Mouse (Mus musculus) liver, embryonic 16.5 days (tissue): ENCODE results near the gene Fyb2. TPM values are rescaled to one million over a fixed set of nuclear protein-coding genes. Genes with fewer than 3 reads are reported as not detected.

ENCODE experiments used
- ATAC-seq: fragments of 200-750 bp; cut with Nextera tagmentation; 2 replicates; pipeline ENCODE4 v1.8.0; 2017; ENCODE audit warnings: low read depth, mild to moderate bottlenecking, moderate number of reproducible peaks, moderate library complexity
- H3K27ac ChIP-seq: fragments of 300-500 bp; sonication (generic); 2 replicates; pipeline ENCODE4 v1.5.1; 2014; ENCODE audit warnings: mild to moderate bottlenecking, low read length
- H3K27me3 ChIP-seq: fragments of 300-500 bp; sonication (generic); 2 replicates; pipeline ENCODE4 v1.6.1; 2014; ENCODE audit warnings: low read depth, low read length, mixed read lengths; ENCODE audit not compliant: control insufficient read depth, insufficient read depth
- H3K36me3 ChIP-seq: fragments of 300-500 bp; sonication (generic); 2 replicates; pipeline ENCODE4 v1.6.1; 2014; ENCODE audit warnings: mild to moderate bottlenecking; ENCODE audit not compliant: control insufficient read depth, insufficient read depth
- H3K4me1 ChIP-seq: fragments of 300-500 bp; sonication (generic); 2 replicates; pipeline ENCODE4 v1.6.1; 2014; ENCODE audit warnings: low read depth, low read length, mixed read lengths; ENCODE audit not compliant: control insufficient read depth
- H3K4me2 ChIP-seq: fragments of 300-500 bp; sonication (generic); 2 replicates; pipeline ENCODE4 v1.6.1; 2014; ENCODE audit warnings: low read depth, low read length, mixed read lengths
- H3K4me3 ChIP-seq: fragments of 300-500 bp; sonication (generic); 2 replicates; pipeline ENCODE4 v1.5.1; 2014; ENCODE audit warnings: low read depth, mild to moderate bottlenecking, low read length
- H3K9ac ChIP-seq: fragments of 300-500 bp; sonication (generic); 2 replicates; pipeline ENCODE4 v1.6.1; 2014; ENCODE audit warnings: low read depth, low read length
- H3K9me3 ChIP-seq: fragments of 300-500 bp; sonication (generic); replicated peaks from 2 replicates; pipeline ENCODE4 v1.6.1; 2016; ENCODE audit warnings: low read length; ENCODE audit not compliant: control insufficient read depth
- WGBS: fragments of 180-500 bp; shearing (Covaris S2); extraction: QIAGEN DNeasy Blood & Tissue Kit; methylation state at CpG from one replicate; pipeline ENCODE4 v1.1.7; 2014; ENCODE audit not compliant: insufficient replicate concordance; 5-methylcytosine and 5-hydroxymethylcytosine counted together
- polyA plus RNA-seq: library from polyadenylated mRNA; unstranded; fragments of >200 nt; fragmentation: Nextera tagmentation; extraction: Ambion mirVana; gene quantifications from 2 replicates; pipeline ENCODE4 v1.2.1, GENCODE M21; 2015

Gene Fyb2
- polyA plus RNA-seq, 1 experiment from 2014 or later: 0.14 TPM

- no peaks in the 10 kb centered on the region for H3K27me3 ChIP-seq
- no peak overlapping the region for H3K4me3 ChIP-seq
- no peaks in the 10 kb centered on the region for H3K9me3 ChIP-seq
- H3K4me1 ChIP-seq: no peaks in the 10 kb centered on the region
- no peak overlapping the region for H3K4me2 ChIP-seq
- no peak for ATAC-seq
- no peak overlapping the region for H3K9ac ChIP-seq
- no peaks in the 10 kb centered on the region for H3K36me3 ChIP-seq
- WGBS: 64% methylated on average over 5 of the region's 5 CpGs
- H3K27ac ChIP-seq: no peak overlapping the region
Measured at GRCm38 (mm10) chr4:104893588-104893987, 19.7 kb upstream of the Fyb2 start.

- WGBS: 49% methylated on average over 13 of the region's 13 CpGs
Measured at GRCm38 (mm10) chr4:104894004-104894734, 19.1 kb upstream of the Fyb2 start.

GRCm38 (mm10) chr4:104902836-104903235 is 10.4 kb upstream of the Fyb2 start:
- Histone ChIP-seq H3K4me1 (no peaks in the 10 kb centered on the region), H3K36me3 (no peaks in the 10 kb centered on the region), H3K9ac (no peak overlapping the region), H3K9me3 (no peaks in the 10 kb centered on the region), H3K27ac (no peak overlapping the region), H3K4me3 (no peak overlapping the region), H3K4me2 (no peak overlapping the region), H3K27me3 (no peaks in the 10 kb centered on the region)
- 57% methylated on average over 2 of the region's 2 CpGs for WGBS
- ATAC-seq: no peak

More at GRCm38 (mm10) chr4:104894004-104894734, 19.1 kb upstream of the Fyb2 start:
- no peak overlapping the region for H3K9ac ChIP-seq
- H3K36me3 ChIP-seq: no peaks in the 10 kb centered on the region
- H3K27ac ChIP-seq: no peak overlapping the region
- no peak for ATAC-seq
- no peaks in the 10 kb centered on the region for H3K9me3 ChIP-seq
- H3K27me3 ChIP-seq: no peaks in the 10 kb centered on the region
- H3K4me1 ChIP-seq: no peaks in the 10 kb centered on the region
- no peak overlapping the region for H3K4me3 ChIP-seq
- no peak overlapping the region for H3K4me2 ChIP-seq

GRCm38 (mm10) chr4:104905049-104905448 is 8.2 kb upstream of the Fyb2 start:
- Histone ChIP-seq H3K4me2 (no peak overlapping the region), H3K27ac (no peak overlapping the region), H3K27me3 (no peaks in the 10 kb centered on the region), H3K36me3 (no peaks in the 10 kb centered on the region), H3K4me3 (no peak overlapping the region), H3K4me1 (no peaks in the 10 kb centered on the region), H3K9me3 (no peaks in the 10 kb centered on the region), H3K9ac (no peak overlapping the region)
- no peak for ATAC-seq
- 76% methylated on average over 6 of the region's 6 CpGs for WGBS

- Histone ChIP-seq H3K27ac (no peak overlapping the region), H3K27me3 (no peaks in the 10 kb centered on the region), H3K4me3 (no peak overlapping the region), H3K36me3 (no peaks in the 10 kb centered on the region), H3K9me3 (no peaks in the 10 kb centered on the region), H3K9ac (no peak overlapping the region), H3K4me1 (no peaks in the 10 kb centered on the region), H3K4me2 (no peak overlapping the region)
- 22% methylated on average over 7 of the region's 7 CpGs for WGBS
- no peak for ATAC-seq
Measured at GRCm38 (mm10) chr4:104911685-104912084, 1.6 kb upstream of the Fyb2 start.

GRCm38 (mm10) chr4:104914711-104915247 is 1.5 kb downstream of the Fyb2 start:
- Histone ChIP-seq H3K4me3 (no peak overlapping the region), H3K9ac (no peak overlapping the region), H3K4me1 (no peaks in the 10 kb centered on the region), H3K9me3 (no peaks in the 10 kb centered on the region), H3K27ac (no peak overlapping the region), H3K27me3 (no peaks in the 10 kb centered on the region), H3K4me2 (no peak overlapping the region), H3K36me3 (no peaks in the 10 kb centered on the region)
- ATAC-seq: no peak
- 49% methylated on average over 6 of the region's 6 CpGs for WGBS

- H3K9me3 ChIP-seq: no peaks in the 10 kb centered on the region
- ATAC-seq: no peak
- no peak overlapping the region for H3K4me2 ChIP-seq
- no peaks in the 10 kb centered on the region for H3K27me3 ChIP-seq
- H3K4me3 ChIP-seq: no peak overlapping the region
- H3K36me3 ChIP-seq: no peaks in the 10 kb centered on the region
- 67% methylated on average over 6 of the region's 6 CpGs for WGBS
- H3K4me1 ChIP-seq: no peaks in the 10 kb centered on the region
- no peak overlapping the region for H3K27ac ChIP-seq
- no peak overlapping the region for H3K9ac ChIP-seq
Measured at GRCm38 (mm10) chr4:104918017-104918416, 4.8 kb downstream of the Fyb2 start.

GRCm38 (mm10) chr4:104925383-104925782 is 12.1 kb downstream of the Fyb2 start:
- Histone ChIP-seq H3K27ac (no peak overlapping the region), H3K4me2 (no peak overlapping the region), H3K27me3 (no peaks in the 10 kb centered on the region), H3K9me3 (no peaks in the 10 kb centered on the region), H3K4me1 (no peaks in the 10 kb centered on the region), H3K4me3 (no peak overlapping the region), H3K9ac (no peak overlapping the region), H3K36me3 (no peaks in the 10 kb centered on the region)
- 57% methylated on average over 5 of the region's 5 CpGs for WGBS
- no peak for ATAC-seq

GRCm38 (mm10) chr4:104929165-104929564 is 15.9 kb downstream of the Fyb2 start:
- Histone ChIP-seq H3K4me2 (no peak overlapping the region), H3K36me3 (no peaks in the 10 kb centered on the region), H3K4me1 (no peaks in the 10 kb centered on the region), H3K27ac (no peak overlapping the region), H3K9ac (no peak overlapping the region), H3K9me3 (no peaks in the 10 kb centered on the region), H3K4me3 (no peak overlapping the region), H3K27me3 (no peaks in the 10 kb centered on the region)
- no peak for ATAC-seq
- WGBS: 66% methylated on average over 7 of the region's 7 CpGs
